Mouse (Mus musculus): ENCODE results near the gene Gm815. TPM values are rescaled to one million over a fixed set of nuclear protein-coding genes. Genes with fewer than 3 reads are reported as not detected.

Gm815 gene
- total and polyA plus RNA-seq, 3 experiments, result not detected

DNA sequence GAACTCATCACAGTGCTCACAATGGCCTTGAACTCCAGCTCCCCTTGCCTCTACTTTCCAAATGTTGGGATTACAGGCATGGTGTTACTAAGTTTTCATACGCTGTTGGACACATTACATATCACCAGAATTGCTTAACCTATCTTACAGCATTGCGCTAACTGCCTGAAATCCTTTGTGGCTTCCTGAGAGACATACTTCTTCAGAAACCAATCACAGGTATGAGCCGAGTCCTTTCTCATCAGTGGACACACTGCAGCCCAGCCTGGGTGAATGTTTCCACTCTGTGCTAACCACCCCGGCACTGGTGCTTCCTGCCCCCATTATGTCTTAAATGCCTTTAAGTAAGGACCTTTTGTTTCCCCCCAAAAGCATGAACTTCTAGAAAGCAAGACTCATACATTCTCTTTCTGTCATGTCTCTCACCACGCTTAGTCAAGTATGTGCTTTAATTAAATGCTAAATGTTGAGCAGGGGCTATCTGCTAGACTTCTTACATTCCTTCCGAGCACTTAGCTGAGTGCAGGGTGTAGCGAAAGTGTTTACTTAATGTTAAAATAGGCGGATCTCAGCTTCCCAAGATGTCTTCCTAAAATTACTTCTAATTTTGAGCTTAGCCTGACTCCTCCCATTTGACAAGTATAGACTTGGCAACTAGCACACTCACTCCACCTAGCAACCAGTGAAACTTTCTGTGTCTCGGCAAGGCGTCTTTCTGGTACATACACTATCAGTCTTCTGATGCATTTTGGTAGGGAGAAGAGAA is 34.5 kb upstream of the Gm815 start:
- DNase-seq (ENCODE audit: low spot score), result no peak
- ATAC-seq (ENCODE audit: extremely low read depth, insufficient number of reproducible peaks, low FRiP score, poor library complexity, severe bottlenecking), result no peak
- H3K27me3 ChIP-seq (ENCODE audit: insufficient read depth, low read length), result no peaks in the 10 kb centered on the region
- H3K4me1 ChIP-seq (ENCODE audit: insufficient read depth, low read depth, low read length), result peaks cover 27% of the 10 kb centered on the region
- no peak overlapping the region for H3K4me3 ChIP-seq (ENCODE audit: low read depth, low read length)
- peaks cover 3% of the 10 kb centered on the region for H3K9me3 ChIP-seq (replicated peaks)
- TF ChIP-seq TAL1 (conservative IDR thresholded peaks at IDR 0.05; ENCODE audit: low read depth, low read length) (no peak), POLR2AphosphoS5 (IDR thresholded peaks at IDR 0.05; ENCODE audit: insufficient replicate concordance, low read depth, low read length) (no peak), CTCF (IDR thresholded peaks at IDR 0.05; ENCODE audit: low read depth, low read length) (no peak), GATA2 (IDR thresholded peaks at IDR 0.05; ENCODE audit: borderline replicate concordance, low read depth, low read length) (no peak), GATA1 (IDR thresholded peaks at IDR 0.05; ENCODE audit: borderline replicate concordance, low read length) (no peak)
- H3K36me3 ChIP-seq (replicated peaks), result no peaks in the 10 kb centered on the region

DNA sequence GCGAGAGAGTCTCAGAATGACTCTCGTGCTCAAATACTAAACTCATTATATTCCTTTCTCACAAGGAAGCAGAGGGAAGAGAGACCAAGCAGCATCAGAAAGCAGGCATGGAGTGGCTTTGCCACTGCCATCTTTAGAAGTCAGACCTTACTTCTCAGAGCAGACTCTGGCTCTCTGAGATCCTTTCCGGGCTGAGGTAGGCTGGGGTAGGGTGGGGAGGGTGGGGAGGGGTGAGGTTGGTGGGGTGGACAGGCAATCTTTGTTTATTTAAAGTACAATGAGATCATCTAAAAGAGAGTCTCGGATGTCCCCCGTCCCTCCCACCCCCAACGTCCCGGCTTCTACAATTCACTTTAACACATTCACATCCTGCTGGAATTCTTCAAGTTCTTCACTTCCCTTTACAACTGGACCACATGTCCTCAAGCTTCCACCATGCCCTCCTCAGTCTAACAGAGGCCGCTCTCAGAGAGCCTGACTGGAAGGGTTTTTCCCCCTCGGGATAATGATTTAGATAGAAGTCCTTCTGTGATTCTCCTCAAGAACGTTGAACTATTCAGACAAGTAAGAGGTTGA is 33.3 kb upstream of the Gm815 start:
- H3K9me3 ChIP-seq (replicated peaks), result peaks cover 3% of the 10 kb centered on the region
- no peaks in the 10 kb centered on the region for H3K27me3 ChIP-seq (ENCODE audit: insufficient read depth, low read length)
- peaks cover 24% of the 10 kb centered on the region for H3K4me1 ChIP-seq (ENCODE audit: insufficient read depth, low read depth, low read length)
- DNase-seq (ENCODE audit: low spot score), result no peak
- ATAC-seq (ENCODE audit: extremely low read depth, insufficient number of reproducible peaks, low FRiP score, poor library complexity, severe bottlenecking), result no peak
- no peak overlapping the region for H3K4me3 ChIP-seq (ENCODE audit: low read depth, low read length)
- no peaks in the 10 kb centered on the region for H3K36me3 ChIP-seq (replicated peaks)
- TF ChIP-seq GATA2 (IDR thresholded peaks at IDR 0.05; ENCODE audit: borderline replicate concordance, low read depth, low read length), result no peak
- TF ChIP-seq GATA1 (IDR thresholded peaks at IDR 0.05; ENCODE audit: borderline replicate concordance, low read length), result no peak
- no peak for TF ChIP-seq POLR2AphosphoS5 (IDR thresholded peaks at IDR 0.05; ENCODE audit: insufficient replicate concordance, low read depth, low read length)
- no peak for TF ChIP-seq CTCF (IDR thresholded peaks at IDR 0.05; ENCODE audit: low read depth, low read length)
- no peak for TF ChIP-seq TAL1 (conservative IDR thresholded peaks at IDR 0.05; ENCODE audit: low read depth, low read length)

DNA sequence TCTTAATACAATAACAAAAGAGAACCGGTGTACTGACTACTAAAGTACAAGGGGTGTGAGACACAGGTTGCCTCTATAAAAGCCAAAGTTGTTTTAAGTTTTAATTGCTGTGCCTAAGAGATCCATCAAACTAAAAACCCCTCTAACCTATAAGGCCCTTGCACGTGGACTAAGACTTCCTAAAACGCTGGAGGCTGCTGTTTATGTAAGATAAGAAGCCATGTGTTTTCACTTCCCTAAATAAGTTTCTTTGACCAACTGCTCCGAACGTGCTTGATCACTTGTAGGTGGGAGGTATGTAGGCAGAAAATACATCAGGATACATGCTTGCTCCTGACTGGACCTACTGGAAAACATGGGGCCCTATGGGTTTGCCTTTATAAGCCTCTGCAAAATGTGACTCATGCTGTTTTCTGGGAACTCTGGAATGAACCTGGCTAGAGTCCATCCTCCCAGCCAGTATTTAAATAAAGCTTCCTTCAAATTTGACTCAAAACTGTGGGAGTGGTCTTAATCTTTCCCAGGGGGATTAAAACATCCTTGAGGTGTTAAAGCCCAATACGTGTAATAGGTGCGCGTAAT is 31.9 kb upstream of the Gm815 start:
- no peak for TF ChIP-seq POLR2AphosphoS5 (IDR thresholded peaks at IDR 0.05; ENCODE audit: insufficient replicate concordance, low read depth, low read length)
- peak; percentile 77 for TF ChIP-seq TAL1 (conservative IDR thresholded peaks at IDR 0.05; ENCODE audit: low read depth, low read length)
- ATAC-seq (ENCODE audit: extremely low read depth, insufficient number of reproducible peaks, low FRiP score, poor library complexity, severe bottlenecking), result peak; percentile 58
- DNase-seq (ENCODE audit: low spot score), result peak; percentile 24
- Histone ChIP-seq H3K4me1 (ENCODE audit: insufficient read depth, low read depth, low read length) (peaks cover 24% of the 10 kb centered on the region), H3K9me3 (replicated peaks) (peaks cover 3% of the 10 kb centered on the region), H3K36me3 (replicated peaks) (no peaks in the 10 kb centered on the region), H3K27me3 (ENCODE audit: insufficient read depth, low read length) (no peaks in the 10 kb centered on the region), H3K4me3 (ENCODE audit: low read depth, low read length) (no peak overlapping the region)

DNA sequence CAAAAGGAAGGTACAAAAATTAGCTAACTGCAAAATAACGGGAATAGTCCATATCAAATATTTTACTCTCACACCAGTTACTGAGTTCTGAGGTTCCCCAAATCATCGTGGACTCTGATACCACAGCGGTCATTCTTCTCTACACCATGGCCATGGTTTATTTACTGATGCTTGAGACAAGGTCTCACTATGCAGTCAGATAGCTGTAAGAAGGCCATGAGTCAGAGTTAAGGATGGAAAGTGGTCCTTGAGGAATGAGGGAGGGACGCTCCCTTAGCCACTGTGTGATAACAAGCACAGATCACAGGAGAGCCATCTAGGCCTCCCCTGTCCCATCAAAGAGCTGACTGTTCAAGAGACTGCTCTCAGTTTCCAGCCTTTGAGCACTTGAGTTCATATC is 31.0 kb upstream of the Gm815 start:
- Histone ChIP-seq H3K27me3 (ENCODE audit: insufficient read depth, low read length) (no peaks in the 10 kb centered on the region), H3K36me3 (replicated peaks) (no peaks in the 10 kb centered on the region), H3K4me3 (ENCODE audit: low read depth, low read length) (no peak overlapping the region), H3K4me1 (ENCODE audit: insufficient read depth, low read depth, low read length) (peaks cover 24% of the 10 kb centered on the region), H3K9me3 (replicated peaks) (peaks cover 3% of the 10 kb centered on the region)
- TF ChIP-seq TAL1 (conservative IDR thresholded peaks at IDR 0.05; ENCODE audit: low read depth, low read length) (no peak), GATA1 (IDR thresholded peaks at IDR 0.05; ENCODE audit: borderline replicate concordance, low read length) (no peak), POLR2AphosphoS5 (IDR thresholded peaks at IDR 0.05; ENCODE audit: insufficient replicate concordance, low read depth, low read length) (no peak), CTCF (IDR thresholded peaks at IDR 0.05; ENCODE audit: low read depth, low read length) (no peak)
- no peak for ATAC-seq (ENCODE audit: extremely low read depth, insufficient number of reproducible peaks, low FRiP score, poor library complexity, severe bottlenecking)
- DNase-seq (ENCODE audit: low spot score), result no peak

DNA sequence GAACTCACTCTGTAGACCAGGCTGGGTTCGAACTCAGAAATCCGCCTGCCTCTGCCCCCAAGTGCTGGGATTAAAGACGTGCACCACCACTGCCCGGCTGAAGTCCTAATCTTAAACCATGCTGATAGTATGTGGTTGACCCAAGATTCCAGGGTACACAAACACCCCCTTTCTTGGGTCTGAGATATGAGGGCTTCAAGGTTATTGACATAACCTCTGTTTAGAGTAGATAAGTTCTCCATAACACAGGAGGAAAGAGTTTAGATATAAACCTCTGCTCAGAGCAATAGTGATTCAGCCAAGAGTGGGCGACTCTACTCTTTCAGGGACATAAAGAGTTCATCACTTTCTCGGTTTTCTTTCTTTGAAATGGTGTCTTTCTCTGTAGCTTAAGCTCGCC is 30.5 kb upstream of the Gm815 start:
- H3K9me3 ChIP-seq (replicated peaks), result peaks cover 3% of the 10 kb centered on the region
- H3K36me3 ChIP-seq (replicated peaks), result no peaks in the 10 kb centered on the region
- ATAC-seq (ENCODE audit: extremely low read depth, insufficient number of reproducible peaks, low FRiP score, poor library complexity, severe bottlenecking) (no peak; the same call in none of the 2 replicates), DNase-seq (ENCODE audit: low spot score) (no peak)
- TF ChIP-seq CTCF (IDR thresholded peaks at IDR 0.05; ENCODE audit: low read depth, low read length), result no peak
- H3K4me1 ChIP-seq (ENCODE audit: insufficient read depth, low read depth, low read length), result peaks cover 24% of the 10 kb centered on the region
- H3K27me3 ChIP-seq (ENCODE audit: insufficient read depth, low read length), result no peaks in the 10 kb centered on the region
- H3K4me3 ChIP-seq (ENCODE audit: low read depth, low read length), result no peak overlapping the region

DNA sequence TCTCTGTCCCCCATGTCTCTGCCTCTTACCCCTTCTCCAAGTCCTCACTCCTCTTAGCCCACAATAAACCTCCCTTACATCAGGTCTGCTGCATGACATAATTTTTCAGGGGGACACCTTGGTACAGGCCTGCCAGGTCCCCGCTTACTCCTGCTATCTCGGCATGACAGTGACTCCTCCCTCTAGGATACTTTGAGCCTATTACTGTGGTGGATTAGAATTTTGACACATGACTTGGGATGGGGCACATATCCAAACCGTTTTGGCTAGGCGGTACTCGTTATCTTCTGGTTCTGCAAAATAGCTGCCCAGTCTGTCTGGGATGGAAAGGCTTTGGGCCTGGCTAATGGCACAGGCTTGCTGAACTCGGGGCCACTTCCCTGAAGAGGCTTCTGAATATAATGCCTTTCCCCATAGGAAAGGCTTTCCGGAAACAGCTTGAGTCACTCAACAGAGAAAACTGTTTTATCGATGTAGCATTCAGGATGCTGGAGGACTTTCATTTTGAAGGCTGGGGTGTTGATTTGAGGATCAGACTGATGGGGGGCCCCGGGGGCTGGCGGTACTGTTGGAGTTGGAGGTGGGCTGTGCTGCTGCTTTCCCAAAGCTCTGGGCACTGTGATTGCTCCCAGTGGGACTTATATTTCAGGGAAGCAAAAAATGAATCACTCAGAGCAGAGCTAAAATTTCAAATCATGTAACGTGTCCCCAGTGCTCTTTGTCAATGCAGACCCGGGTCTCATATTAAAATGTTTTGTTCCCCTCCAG is 27.1 kb upstream of the Gm815 start:
- H3K4me3 ChIP-seq (ENCODE audit: low read depth, low read length), result no peak overlapping the region
- no peaks in the 10 kb centered on the region for H3K27me3 ChIP-seq (ENCODE audit: insufficient read depth, low read length)
- TF ChIP-seq TAL1 (conservative IDR thresholded peaks at IDR 0.05; ENCODE audit: low read depth, low read length) (no peak), GATA1 (IDR thresholded peaks at IDR 0.05; ENCODE audit: borderline replicate concordance, low read length) (no peak), CTCF (IDR thresholded peaks at IDR 0.05; ENCODE audit: low read depth, low read length) (no peak), GATA2 (IDR thresholded peaks at IDR 0.05; ENCODE audit: borderline replicate concordance, low read depth, low read length) (no peak), POLR2AphosphoS5 (IDR thresholded peaks at IDR 0.05; ENCODE audit: insufficient replicate concordance, low read depth, low read length) (no peak)
- no peak for ATAC-seq (ENCODE audit: extremely low read depth, insufficient number of reproducible peaks, low FRiP score, poor library complexity, severe bottlenecking)
- no peaks in the 10 kb centered on the region for H3K36me3 ChIP-seq (replicated peaks)
- no peak for DNase-seq (ENCODE audit: low spot score)
- peaks cover 3% of the 10 kb centered on the region for H3K9me3 ChIP-seq (replicated peaks)
- peaks cover 5% of the 10 kb centered on the region for H3K4me1 ChIP-seq (ENCODE audit: insufficient read depth, low read depth, low read length)
